Mouse (Mus musculus) olfactory bulb, adult 2 months (tissue): ENCODE data around the gene Man1b1.
A peak's percentile ranks its signal among the peaks of the same experiment; 100 is the strongest.

Experiments
- CTCF ChIP-seq: fragments of 200-500 bp; IDR thresholded peaks from 2 replicates; pipeline ENCODE4 v1.5.1; 2012; ENCODE audit warnings: low read depth, mild to moderate bottlenecking, low read length, moderate library complexity; ENCODE audit not compliant: insufficient read depth
- POLR2A ChIP-seq: fragments of 200-500 bp; IDR thresholded peaks from 2 replicates; pipeline ENCODE4 v1.6.1; 2012; ENCODE audit warnings: mild to moderate bottlenecking, low read depth, low read length, moderate library complexity; ENCODE audit not compliant: insufficient read depth

DNA sequence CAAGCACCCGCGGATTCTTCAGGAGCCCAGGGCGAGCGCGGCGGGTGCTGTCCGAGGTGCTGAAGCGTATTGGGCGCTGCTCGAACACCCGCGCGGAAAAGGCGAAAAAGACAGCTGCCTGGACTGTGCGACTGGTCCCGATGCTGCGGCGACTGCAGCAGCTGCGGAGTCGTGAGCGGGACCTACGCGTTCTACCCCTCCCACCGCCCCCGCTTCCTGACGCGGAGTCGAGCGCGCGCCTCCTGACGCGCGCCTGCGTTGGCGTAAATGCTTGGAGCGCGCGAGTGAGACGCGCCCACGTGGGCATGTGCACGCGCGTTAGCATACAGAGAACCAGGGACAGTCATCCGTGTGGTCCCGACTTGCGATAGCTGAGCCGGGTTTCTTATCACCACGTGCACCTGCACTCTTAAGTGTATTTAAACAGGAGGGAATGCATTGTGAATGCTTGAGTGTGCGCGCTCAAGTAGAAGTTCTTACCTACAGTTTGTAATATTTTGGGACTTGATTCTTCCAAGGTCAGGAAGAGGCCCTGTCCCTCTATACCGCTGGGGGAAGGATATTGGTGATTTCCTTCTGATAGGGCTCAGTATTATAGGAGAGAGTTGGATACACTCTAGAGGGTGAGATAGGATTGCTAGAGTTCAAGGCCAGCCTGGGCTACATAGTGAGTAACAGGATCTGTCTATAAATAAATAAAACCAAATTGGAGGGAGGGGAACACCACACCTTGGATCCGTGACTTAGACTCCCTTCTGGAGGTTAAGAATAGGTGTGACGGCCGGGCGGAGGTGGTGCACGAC lies 13.0 kb upstream of the Man1b1 start, which contains the start of gene Grin1:
- TF ChIP-seq CTCF (no peak), POLR2A (peak; percentile 99)
